Mouse (Mus musculus) CH12.LX (cell line): Measurements from ENCODE around the gene Card11.

ENCODE experiments used
- CTCF ChIP-seq, 2 experiments: IDR thresholded peaks in 1 of 2; conservative IDR thresholded peaks in 1 of 2; 2 replicates each; pipeline ENCODE4 v1.5.1; 2011 to 2012; ENCODE audit warnings: low read depth in 2 of 2, low read length in 2 of 2, improper control_type of control experiment in 1 of 2, inconsistent platforms in 1 of 2, mild to moderate bottlenecking in 1 of 2, moderate library complexity in 1 of 2
- E2F4 ChIP-seq: IDR thresholded peaks from 2 replicates; pipeline ENCODE4 v1.6.1; 2011; ENCODE audit warnings: low read depth, low read length, improper control_type of control experiment; ENCODE audit not compliant: insufficient replicate concordance
- ETS1 ChIP-seq: conservative IDR thresholded peaks from 2 replicates; pipeline ENCODE4 v1.6.1; 2012; ENCODE audit warnings: low read depth, mild to moderate bottlenecking, inconsistent platforms, low read length, improper control_type of control experiment, moderate library complexity
- MAFK ChIP-seq: IDR thresholded peaks from 2 replicates; pipeline ENCODE4 v1.6.1; 2011; ENCODE audit warnings: low read length, improper control_type of control experiment; ENCODE audit not compliant: insufficient replicate concordance
- MEF2A ChIP-seq: IDR thresholded peaks from 2 replicates; pipeline ENCODE4 v1.6.1; 2014; ENCODE audit warnings: low read depth, mild to moderate bottlenecking, inconsistent platforms, low read length, improper control_type of control experiment, borderline replicate concordance
- PAX5 ChIP-seq: IDR thresholded peaks from 2 replicates; pipeline ENCODE4 v1.6.1; 2012; ENCODE audit warnings: low read length, inconsistent platforms, mixed read lengths
- POLR2A ChIP-seq: IDR thresholded peaks from 2 replicates; pipeline ENCODE4 v1.6.1; 2011; ENCODE audit warnings: low read depth, mild to moderate bottlenecking, improper control_type of control experiment, low read length
- POLR2AphosphoS2 ChIP-seq: IDR thresholded peaks from 2 replicates; pipeline ENCODE4 v1.6.1; 2011; ENCODE audit warnings: low read depth, low read length, improper control_type of control experiment
- TCF12 ChIP-seq: IDR thresholded peaks from 2 replicates; pipeline ENCODE4 v1.6.1; 2014; ENCODE audit warnings: low read depth, mild to moderate bottlenecking, inconsistent platforms, low read length, improper control_type of control experiment
- USF1 ChIP-seq: IDR thresholded peaks from 2 replicates; pipeline ENCODE4 v1.6.1; 2014; ENCODE audit warnings: low read depth, mild to moderate bottlenecking, inconsistent platforms, low read length, improper control_type of control experiment

DNA sequence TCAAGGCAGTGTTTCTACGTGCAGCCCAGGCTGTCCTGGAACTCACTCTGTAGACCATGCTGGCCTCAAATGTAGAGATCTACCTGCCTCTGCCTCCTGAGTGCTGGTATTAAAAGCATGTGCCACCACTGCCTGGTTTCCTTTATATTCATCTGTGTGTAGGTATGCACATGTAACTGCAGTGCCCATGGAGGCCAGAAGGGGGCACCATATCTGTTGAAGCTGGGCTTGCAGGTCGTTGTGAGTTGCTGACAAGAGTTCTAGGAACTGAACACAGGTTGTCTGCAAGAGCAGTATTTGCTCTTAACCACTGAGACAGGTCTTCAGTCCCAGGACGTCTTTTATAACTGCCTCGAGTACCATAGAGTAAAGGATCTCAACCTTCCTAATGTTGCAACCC is 2.6 kb downstream of the Card11 start:
- TF ChIP-seq POLR2A (no peak), ETS1 (no peak), MAFK (no peak), PAX5 (no peak), TCF12 (no peak), USF1 (no peak), MEF2A (no peak), CTCF (conservative IDR thresholded peaks at IDR 0.05 in 1 of 2, IDR thresholded peaks at IDR 0.05 in 1 of 2; ENCODE audit: low read depth in 2 of 2, low read length in 2 of 2) (peak; percentile 64 to 66), E2F4 (no peak), POLR2AphosphoS2 (no peak)
